Mouse (Mus musculus) MN1 (cell line): Measurements from ENCODE around the gene Hist1h2bp.
"Not testable (repeated sequence)": the region's sequence is repeated elsewhere in the genome, so short reads cannot be mapped to it uniquely, and the experiment has no call there.

Experiments
- DNase-seq: peaks from one replicate; pipeline ENCODE4 v3.0.0-alpha.2; 2016; ENCODE audit warnings: low spot score

The Hist1h2bp gene

DNA sequence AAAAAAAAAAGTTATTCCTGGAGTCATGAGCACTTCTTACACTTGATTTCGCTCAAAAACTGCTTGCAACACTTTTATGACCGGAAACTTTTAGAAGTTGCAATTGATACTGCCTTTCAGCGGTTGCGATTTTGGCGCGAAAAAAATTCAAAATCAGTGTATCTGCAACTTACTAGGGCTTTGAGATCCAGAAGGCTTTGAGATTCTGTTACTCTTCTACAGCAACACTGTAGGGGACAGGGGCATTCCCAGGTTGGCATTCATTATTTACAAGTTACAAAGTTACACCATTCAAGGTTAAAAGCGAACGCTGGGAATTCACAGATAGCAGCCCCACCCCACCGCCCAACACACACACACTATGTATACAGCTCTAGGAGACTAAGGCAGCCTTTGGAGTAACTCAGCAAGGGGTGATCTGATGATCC, 3.5 kb upstream of the Hist1h2bp start:
- DNase-seq: no peak

- no peak for DNase-seq
These were observed 3.0 kb upstream of the Hist1h2bp start for GRCm38 (mm10) chr13:21784311-21784710.

GRCm38 (mm10) chr13:21786189-21786898, 917 bp upstream of the Hist1h2bp start:
- DNase-seq: peak; percentile 55

DNA sequence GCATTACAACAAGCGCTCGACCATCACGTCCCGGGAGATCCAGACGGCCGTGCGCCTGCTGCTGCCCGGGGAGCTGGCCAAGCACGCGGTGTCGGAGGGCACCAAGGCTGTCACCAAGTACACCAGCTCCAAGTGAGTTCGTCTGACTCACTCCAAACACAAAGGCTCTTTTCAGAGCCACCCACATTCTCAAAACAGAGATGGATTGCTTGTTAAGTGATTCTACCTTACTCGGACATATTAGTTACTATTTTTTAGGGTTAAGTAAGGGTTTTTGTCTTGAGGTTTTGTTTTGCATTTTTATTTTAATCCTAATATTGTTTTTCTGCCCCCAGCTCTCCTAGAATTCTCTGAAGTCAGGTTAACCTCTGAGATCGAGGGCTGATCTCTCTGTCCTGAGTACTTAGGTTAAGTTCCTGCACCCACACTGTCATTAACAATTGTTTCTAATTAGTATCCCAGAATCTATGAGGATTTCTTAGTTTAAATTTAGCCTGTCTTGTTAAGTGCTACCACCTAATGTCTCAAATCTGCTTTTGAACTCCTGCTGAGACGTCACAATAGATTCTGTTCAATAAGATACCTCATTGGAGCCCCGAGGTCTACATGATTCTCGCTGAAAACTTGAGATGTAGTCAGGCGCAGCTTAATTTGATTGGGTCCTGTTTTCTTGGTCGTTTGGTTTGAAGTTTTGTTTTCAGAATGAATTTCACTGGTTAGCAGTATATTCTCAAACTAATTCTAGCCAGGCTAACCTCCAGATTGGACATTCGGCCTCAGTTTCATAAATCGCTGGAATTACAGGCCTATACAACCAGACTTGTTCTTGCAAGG, 716 bp downstream of the Hist1h2bp start:
- DNase-seq: peak; percentile 34

DNA sequence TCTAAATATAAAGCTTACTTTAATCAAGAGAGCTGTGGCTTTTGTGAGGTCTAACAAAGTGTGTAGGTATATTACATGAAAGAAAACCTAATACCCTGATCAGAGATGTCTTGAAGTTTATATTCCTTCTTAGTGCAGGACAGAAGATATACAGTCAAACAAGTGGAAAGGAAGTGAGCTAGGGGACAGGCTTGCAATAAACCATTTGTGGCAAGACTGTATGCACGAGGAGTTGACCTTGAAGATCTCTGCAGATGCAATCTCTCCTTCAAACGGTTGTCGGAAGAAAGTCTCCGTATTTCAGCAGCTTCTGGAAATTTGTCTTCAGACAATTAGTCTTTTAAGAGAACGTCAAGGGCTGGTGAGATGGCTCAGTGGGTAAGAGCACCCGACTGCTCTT, 2.7 kb downstream of the Hist1h2bp start:
- DNase-seq: no peak

- no peak for DNase-seq
These were observed 3.5 kb downstream of the Hist1h2bp start for GRCm38 (mm10) chr13:21790601-21791283.

- no peak for DNase-seq
These were observed 8.3 kb downstream of the Hist1h2bp start for GRCm38 (mm10) chr13:21795584-21795983.

- DNase-seq: not testable (repeated sequence)
These were observed 9.9 kb downstream of the Hist1h2bp start for GRCm38 (mm10) chr13:21797163-21797562.

DNA sequence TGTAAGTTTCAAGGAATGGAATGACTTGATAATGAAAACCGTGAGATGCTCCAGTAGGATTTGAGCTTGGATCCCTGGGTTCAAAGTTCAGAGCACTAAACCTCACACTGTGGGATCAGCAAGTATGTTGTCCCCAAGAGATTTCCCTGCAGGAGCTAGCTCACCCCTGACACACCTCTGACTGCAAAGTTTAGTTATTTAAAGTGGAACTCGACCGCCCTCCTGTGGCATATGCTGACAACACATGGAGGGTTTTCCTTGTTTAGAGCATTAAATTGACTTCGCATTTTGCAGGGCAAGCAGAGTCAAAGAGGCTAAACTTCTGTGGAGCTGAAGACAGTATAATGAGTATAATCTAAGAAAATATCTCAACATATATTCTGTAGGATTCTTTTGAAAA, 15.8 kb downstream of the Hist1h2bp start:
- DNase-seq: not testable (repeated sequence)

- not testable (repeated sequence) for DNase-seq
These were observed 22.8 kb downstream of the Hist1h2bp start, which contains the start of the genes Hist1h2bq and Hist1h2ao for GRCm38 (mm10) chr13:21810073-21810472. TSS of gene Hist1h2bq (minus strand) at chr13:21810197. TSS of gene Hist1h2ao (plus strand) at chr13:21810465.

GRCm38 (mm10) chr13:21811074-21811473, 23.8 kb downstream of the Hist1h2bp start:
- DNase-seq: not testable (repeated sequence)

DNA sequence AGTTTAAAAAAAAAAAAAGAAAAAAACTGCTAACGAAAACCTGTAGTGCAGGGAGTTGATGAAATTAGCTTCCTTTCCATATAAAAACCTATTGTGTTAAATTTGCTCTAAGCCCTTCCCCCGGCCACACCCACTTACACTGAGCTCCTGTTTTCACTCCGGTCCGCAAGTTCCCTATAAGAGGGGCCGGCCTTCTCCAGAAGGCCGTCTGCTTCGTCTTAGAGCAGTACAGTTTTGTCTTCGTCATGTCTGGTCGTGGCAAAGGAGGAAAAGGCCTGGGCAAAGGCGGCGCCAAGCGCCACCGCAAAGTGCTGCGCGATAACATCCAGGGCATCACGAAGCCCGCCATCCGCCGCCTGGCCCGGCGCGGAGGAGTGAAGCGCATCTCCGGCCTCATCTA, 24.3 kb downstream of the Hist1h2bp start, which contains the start of gene Hist1h4m:
Hist1h4m (plus strand) TSS at position 208 of the 400 bp plus-strand sequence.
- not testable (repeated sequence) for DNase-seq

GRCm38 (mm10) chr13:21812092-21812491, 24.8 kb downstream of the Hist1h2bp start:
- DNase-seq: not testable (repeated sequence)

DNA sequence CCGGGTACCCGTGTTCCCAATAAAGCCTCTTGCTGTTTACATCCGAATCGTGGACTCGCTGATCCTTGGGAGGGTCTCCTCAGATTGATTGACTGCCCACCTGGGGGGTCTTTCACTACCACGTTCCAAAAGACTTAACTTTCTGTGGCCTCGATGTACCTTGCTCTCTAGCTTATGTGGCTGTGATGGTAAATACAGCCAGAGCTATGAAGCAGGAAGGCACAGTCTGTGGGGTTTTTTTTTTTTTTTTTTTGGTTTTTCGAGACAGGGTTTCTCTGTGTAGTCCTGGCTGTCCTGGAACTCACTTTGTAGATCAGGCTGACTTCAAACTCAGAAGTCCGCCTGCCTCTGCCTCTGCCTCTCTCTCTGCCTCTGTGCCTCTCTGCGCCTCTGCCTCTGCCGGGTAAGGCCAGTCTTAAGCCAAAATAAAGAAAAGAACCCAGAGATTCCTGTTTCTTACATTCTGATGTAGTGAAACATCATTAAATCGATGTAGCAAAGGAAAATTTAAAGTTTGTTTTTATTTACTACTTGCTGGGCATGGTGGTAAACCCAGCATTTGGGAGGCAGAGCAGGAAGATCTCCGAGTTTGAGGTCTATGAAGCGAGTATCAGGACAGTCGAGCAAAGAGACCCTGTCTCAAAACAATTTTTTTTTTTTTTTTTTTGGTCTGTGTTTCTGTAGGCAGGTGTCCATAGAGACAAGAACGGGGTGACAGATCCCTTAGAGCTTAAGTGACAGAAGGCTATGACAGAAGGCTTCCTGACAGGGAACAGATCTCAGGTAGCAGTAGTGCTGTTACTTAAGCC, 33.0 kb downstream of the Hist1h2bp start:
- DNase-seq: not testable (repeated sequence)

- DNase-seq: peak; percentile 5
These were observed 41.2 kb downstream of the Hist1h2bp start for GRCm38 (mm10) chr13:21828511-21828910.

GRCm38 (mm10) chr13:21830344-21830743, 43.1 kb downstream of the Hist1h2bp start:
- DNase-seq: peak; percentile 5

GRCm38 (mm10) chr13:21831418-21832394, 44.4 kb downstream of the Hist1h2bp start, which contains the start of gene Hist1h4n:
TSS of gene Hist1h4n (minus strand) at chr13:21832196.
- DNase-seq: not testable (repeated sequence)

DNA sequence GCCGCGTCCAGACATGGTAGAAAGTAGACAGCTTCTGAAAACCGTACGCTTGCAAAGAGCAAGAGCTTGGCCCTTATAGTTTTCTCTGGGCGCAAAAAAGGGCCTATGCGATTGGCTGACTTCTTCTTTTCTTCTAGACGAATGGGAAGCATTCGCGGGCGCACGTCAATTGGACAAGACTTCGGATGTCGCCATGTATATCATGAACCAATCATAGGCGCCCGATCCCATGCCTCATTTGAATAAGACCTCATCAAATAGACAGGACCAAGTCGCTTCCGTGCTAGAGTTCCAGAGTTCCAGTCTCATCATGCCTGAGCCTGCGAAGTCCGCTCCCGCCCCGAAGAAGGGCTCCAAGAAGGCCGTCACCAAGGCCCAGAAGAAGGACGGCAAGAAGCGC, 46.2 kb downstream of the Hist1h2bp start, which contains the start of the genes Hist1h2ap and Hist1h2br:
Hist1h2ap (minus strand) TSS at position 47 of the 400 bp plus-strand sequence.
Hist1h2br (plus strand) TSS at position 283 of the 400 bp plus-strand sequence.
- DNase-seq: not testable (repeated sequence)
